Mouse (Mus musculus) mature B cell (primary cell): ENCODE data around the gene Polr3a.
"Not testable (repeated sequence)": the region's sequence is repeated elsewhere in the genome, so short reads cannot be mapped to it uniquely, and the experiment has no call there.

Experiments used
- in situ Hi-C: fragments of 300-500 bp; cut with MboI; formaldehyde crosslinking; loops from 2 replicates; pipeline ENCODE4 v1.14.3; 2019

The Polr3a gene

DNA sequence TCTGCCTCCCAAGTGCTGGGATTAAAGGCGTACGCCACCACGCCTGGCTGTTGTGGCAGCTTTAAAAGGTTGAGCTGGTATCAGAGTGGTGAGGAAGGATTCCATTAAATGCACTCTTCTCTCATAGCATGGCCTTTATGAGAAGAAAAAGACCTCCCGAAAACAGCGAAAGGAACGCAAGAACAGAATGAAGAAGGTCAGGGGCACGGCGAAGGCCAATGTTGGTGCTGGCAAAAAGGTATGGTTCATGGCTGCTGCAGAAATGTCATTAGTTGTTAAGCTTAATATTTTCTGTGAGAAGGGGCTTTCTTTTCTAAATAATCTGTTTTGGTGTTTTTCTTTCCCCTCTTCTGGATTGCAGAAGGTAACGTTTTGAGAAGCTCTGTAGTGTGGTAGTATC is 6.4 kb upstream of the Polr3a start:
- in situ Hi-C loops, result loop anchor here (25.0 kb wide), 1 partner anchor 1069 kb away; no protein-coding TSS in a partner anchor

DNA sequence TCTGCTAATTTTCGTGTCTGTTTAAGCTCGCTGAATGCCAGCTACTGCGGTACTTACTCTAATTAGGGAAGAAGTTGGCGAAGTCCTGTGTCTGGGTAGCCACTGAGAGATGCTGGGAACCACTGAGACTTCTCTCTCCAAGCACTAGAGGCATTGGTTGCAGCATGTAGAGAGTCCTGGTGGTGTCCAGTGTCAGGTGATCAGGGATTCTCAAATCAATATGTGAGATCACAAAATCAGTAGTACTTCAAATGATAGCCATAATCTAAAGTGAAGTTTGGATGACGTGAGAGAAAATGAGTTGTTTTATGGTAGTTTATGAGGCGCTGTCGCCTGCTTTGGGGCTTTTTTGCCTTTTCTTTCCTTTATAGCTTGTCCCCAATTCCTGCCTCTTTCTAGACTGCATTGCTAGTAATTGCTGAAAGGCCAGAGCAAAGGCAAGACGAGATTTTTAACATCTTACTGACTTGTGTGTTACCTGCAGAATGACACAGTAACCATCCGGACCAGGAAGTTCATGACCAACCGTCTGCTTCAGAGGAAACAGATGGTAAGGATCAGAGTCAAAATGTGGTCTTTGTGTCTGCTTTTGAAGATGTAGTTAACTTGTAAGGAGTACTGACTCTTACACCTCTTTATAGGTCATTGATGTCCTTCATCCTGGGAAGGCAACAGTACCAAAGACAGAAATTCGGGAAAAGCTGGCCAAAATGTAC is 4.6 kb upstream of the Polr3a start:
- in situ Hi-C loops, result loop anchor here (25.0 kb wide), 1 partner anchor 1071 kb away; no protein-coding TSS in a partner anchor

DNA sequence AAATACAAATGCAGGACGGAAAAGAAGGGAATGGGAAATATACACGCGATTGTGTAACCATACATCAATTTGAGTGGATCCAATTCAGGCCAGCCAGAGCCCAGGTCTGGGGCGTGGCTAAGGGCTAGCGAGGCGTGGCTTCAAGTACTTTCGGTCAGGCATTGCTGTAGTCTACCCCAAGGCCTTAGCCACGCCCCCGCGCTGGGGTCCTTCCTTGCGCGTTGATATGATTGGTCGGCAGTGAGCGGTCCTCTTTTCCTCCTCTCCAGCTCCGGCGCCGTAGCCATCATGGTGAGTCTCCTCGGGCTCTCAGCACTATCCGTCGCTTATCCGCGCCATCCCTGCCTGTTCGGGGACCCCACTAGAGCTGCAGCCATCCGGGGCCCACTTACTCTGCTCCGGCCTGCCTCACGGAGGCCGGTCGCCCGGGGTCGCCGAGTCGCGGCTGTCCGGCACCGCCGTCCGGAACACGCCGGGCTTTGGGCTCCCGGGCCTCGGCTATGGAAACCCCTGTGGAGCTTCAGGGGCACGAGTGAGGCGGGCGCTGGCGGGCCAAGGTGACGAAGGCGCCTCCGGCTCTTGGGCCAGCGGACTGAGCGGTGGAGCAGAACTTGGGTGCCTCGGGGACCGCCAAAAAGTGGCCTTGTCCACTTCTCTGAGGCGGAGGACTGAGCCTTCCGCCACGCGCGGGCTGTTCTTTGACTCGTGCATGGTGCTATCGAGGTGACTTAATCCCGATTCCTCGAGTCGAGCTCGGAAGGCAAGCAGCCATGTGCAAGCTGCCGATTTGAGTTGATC is 3.8 kb upstream of the Polr3a start:
- in situ Hi-C loops, result loop anchor here (25.0 kb wide), 1 partner anchor 1072 kb away; no protein-coding TSS in a partner anchor

DNA sequence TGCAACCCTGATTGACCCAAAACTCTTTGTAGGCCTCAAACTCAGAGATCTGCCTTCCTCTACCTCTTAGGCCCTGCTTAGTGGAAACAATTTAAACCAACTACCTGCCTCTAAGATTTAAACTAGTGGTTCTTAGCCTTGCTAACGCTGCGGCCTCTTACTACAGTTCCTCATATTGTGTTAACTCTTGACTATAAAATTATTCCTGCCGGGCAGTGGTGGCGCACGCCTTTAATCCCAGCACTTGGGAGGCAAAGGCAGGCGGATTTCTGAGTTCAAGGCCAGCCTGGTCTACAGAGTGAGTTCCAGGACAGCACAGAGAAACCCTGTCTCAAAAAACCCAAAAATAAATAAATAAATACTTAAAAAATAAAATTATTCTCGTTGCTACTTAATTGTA is 2.9 kb upstream of the Polr3a start:
- in situ Hi-C loops, result loop anchor here (25.0 kb wide), 1 partner anchor 1073 kb away; no protein-coding TSS in a partner anchor

DNA sequence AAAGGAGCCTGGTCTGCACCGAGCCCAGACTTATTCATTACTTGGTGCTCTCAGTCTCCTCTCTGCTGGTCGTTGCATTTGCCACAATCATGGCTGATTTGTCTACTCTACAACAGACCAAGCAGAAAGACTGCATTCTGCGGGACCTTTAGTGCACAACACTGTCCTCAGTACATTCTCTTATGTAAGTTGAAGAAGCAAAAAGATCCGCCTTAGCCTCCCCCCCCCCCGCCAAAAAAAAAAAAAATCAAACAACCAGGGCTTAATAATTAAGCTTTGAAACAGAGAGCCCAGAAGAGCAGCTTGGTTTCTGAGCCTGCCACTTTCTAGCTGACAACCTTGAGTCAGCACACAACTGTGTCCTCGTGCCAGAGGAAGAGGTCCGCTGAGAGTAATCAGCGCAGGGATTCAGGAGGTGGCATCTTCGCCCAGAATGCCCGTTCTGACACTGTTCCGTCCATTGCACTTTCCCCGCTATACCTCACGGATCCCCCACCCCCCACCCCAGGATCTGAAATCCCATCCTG is 554 bp downstream of the Polr3a start:
- in situ Hi-C loops, result loop anchor here (25.0 kb wide), 1 partner anchor 1076 kb away; no protein-coding TSS in a partner anchor

GRCm38 (mm10) chr14:24468806-24469205 is 18.1 kb downstream of the Polr3a start:
- in situ Hi-C loops, result no loop called here

DNA sequence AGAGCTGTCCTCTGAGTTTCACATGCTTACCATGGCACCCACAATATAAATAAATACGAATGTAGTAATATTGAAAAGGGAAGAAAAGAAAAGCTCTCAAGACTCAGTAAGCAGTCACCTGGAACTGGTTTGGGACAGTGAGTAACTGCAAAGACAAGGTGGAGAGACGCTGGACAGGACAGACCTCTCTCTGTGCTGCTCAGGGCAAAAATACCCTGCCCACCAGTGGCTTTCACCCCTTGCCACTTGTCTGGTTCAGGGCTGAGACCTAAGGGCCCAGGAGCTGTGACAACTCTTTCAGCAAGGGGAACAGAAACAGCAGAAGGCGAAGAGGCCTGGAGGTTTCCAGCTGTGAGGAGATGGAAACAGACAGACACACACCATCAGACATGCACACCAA is 28.7 kb downstream of the Polr3a start:
- in situ Hi-C loops, result no loop called here

DNA sequence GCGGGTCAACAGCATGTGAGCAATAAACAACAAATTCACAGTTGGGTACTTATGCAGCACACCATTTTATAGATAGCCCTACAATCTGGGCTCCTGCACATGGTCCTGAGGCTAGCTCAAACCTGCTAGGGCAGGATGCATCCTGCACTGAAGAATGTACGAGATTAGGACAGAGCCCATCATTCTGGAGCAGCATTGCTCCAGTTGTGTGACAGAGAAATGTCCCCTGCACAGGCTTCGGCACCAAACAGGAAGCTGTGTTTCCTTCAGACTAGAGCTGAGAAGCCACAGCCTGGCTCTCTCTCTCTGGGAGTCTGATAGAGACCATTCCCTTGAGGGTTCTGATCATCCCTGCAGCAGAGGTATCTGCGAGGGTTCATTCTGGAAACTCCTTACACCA is 43.3 kb downstream of the Polr3a start:
- in situ Hi-C loops, result not testable (repeated sequence)
